Mouse (Mus musculus): ENCODE results near the gene Anp32b.

Anp32b gene

DNA sequence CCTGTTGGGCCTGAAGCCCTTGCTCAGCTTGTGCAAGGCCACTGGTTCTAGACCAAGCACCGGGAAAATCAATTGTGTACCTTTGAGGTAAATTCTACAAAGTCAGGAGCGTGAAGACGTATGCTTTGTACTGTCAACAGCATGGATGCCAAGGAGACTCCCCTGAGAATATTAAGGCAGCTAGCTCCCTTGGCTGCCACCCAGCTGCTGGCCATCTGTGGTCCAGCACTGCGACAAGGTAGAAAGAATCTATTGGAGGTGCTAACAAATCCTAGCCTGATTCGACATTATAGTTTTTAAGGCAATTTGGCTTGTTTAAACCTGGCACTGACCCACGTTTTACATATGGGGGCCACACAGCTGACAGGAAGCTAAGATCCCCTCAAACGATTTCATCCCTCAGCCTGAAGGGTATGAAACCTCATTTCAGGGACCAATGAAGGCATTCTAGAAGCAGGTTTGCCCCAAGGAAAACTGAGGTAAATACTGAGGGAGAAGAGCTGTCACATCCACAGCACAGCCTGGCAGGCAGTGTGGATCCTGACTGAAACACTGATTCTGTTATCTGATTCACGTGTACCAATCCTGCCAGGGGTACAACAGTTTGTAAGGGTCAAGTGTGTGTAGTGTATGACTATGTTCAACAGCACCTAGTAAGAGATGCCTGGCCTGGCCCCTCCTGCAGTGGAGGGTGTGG lies 54.8 kb downstream of the Anp32b start:
- DNase-seq (ENCODE audit: low read depth), result peak; percentile 25

DNA sequence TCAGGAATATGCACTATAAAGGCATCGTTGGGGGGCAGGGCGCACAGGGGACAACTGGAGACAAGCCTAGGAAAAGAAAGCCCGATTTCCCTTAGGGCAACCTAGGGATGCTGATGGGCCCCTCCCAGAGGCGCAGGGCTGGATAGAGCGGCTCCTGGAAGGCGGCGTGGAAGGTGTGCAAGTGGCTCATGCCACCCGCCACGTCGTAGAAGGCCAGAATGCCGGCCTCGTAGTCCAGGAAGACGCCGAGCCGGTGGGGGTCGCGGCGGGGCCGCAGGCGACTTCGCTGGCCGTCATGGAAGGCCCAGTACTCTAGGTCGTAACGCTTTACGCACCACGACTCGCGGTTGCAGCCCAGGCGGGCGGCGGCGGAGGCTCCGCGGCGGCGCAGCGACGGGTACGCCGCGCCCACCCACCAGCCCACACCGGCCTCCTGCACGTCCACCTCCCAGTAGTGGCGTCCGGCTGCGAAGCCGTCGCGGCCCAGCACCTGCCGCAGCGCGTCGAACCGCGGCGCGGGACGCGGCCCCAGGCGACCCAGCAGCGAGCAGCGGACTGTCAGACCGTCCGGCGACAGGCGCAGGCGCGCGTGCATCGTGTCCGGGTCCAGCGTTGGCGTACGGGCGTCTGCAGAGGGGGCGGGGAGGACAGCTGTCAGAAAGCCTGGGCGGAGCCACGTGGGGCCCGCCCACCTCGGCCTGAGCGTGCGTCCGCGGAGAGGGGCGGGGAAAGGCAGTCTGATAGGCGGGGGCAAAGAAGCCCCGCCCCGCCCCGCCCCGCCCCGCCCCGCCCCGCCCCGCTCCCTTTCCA lies 56.3 kb downstream of the Anp32b start:
- DNase-seq (ENCODE audit: low read depth), result peak; percentile 96

DNA sequence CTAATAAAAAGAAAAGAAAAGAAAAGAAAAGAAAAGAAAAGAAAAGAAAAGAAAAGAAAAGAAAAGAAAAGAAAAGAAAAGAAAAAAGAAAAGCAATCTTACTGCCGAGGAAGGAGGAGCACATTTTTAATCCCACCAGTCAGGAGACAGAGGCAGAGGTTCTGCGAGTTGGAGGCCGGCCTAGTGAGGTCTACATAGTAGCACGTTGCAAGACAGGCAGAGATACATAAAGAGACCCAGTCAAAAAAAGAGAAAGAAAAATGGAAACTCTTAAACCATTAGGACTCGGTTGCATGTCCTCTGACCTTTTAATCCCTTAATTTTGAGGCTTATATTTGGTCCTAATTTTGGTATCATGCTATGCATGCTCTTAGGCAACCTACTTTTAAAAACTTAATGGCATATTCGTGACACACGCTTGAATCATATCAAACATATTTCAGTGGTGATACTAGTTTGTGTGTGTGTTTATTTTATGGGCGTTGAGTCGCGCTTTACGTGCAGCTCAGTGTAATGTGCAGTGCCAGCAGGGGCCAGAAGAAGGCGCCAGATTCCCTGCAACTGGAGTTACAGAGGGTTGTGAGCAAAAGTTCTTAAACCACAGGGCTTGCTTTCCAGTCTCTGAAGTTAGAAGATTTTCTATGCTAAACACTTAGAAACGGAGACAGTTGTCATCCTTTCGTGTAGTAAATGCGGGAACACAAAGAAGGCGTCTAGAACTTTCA lies 57.2 kb downstream of the Anp32b start:
- DNase-seq (ENCODE audit: low read depth), result peak; percentile 91

DNA sequence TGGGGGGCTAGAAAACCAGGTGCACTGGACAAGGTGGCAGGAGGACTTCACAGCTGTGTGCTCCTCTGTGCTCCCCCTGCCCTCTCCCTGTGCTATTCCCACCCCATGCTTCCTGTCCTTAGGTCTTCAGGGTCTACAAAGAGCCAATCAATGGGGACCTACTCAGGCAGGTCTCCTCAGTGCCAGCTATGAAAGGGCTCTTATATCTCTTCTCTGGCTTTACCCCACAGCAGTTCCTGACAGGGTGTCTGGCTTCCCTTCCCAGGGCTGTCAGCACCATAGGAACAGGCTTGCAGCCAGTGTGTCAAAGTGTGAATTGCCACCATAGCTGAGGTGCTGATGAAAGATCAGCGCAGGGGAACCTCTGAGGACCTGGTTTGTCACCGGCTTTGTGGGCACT lies 69.8 kb downstream of the Anp32b start:
- DNase-seq (ENCODE audit: low read depth), result no peak

DNA sequence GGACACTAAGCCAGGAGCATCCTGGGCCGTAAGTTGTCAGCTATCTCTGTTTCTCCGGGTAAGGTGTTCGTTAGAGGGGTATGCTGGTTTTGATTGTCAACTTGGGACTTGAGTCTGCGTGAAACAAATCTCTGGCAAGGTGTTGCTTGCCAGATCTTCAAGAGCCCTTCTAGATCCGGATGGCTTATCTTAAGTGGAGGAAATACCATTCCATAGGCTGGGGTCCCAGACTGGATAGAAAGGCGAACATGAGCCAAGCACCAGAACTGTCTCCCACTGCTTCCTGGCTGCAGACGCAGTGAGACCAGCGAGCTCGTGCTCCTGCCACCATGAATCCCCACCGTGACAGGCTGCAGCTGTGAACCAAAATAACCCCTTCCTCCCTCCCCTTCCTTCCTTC lies 70.8 kb downstream of the Anp32b start:
- no peak for DNase-seq (ENCODE audit: low read depth)

Data from NIH3T3 (cell line).